ENCODE assay signal across 25 mouse cellular contexts in genomic region chr6:119504756-119505155, GRCm38 (mm10). TPM values are rescaled to one million over a fixed set of nuclear protein-coding genes. Genes with fewer than 3 reads are reported as not detected.
DNase-seq lines count a peak whose midpoint lies in the region; ATAC-seq and TF ChIP-seq lines count a peak whose summit lies in the region.
"Had no signal": no experiment of that assay in that cellular context is flagged by ENCODE, and none has a peak within 500 bp of the region (broad histone marks: within the 10 kb centered on the region; RNA-seq: fewer than 3 reads in every experiment).

No protein-coding gene starts in this region.

- intact Hi-C loops in heart, adult 2 months (cut with DNase I) = no loop called here

- no peak for DNase-seq in heart, postnatal 0 days (ENCODE audit: low spot score)
- DNase-seq in heart, adult 2 months = no peak
- DNase-seq in liver, embryonic 11.5 days (ENCODE audit: low spot score) = no peak
- peak; percentile 40 for DNase-seq in ZHBTc4 (ENCODE audit: low read depth, low spot score)
- DNase-seq in right cerebral cortex, postnatal 25 days = no peak
- DNase-seq: adrenal gland, adult 2 months; adrenal gland, postnatal 14 days; cerebellum, adult 11 months; cerebellum, adult 2 months; cerebellum, adult 9-11 months; cerebellum, postnatal 25 days; forebrain, postnatal 0 days; gastrocnemius, adult 2 months; gastrocnemius, postnatal 14 days had no signal

- ATAC-seq in heart, postnatal 0 days (ENCODE audit: insufficient read depth, low read depth) = peak; percentile 62; the same call in 1 of the 2 replicates
- peak; percentile 24; the same call in 1 of the 2 replicates for ATAC-seq in liver, embryonic 16.5 days (ENCODE audit: low read depth)
- no peak for ATAC-seq in liver, embryonic 11.5 days (replicated peaks; ENCODE audit: low FRiP score)
- ATAC-seq: CD4-positive, CD25-positive, alpha-beta regulatory T cell, adult 4 months; forebrain, embryonic 14.5 days; forebrain, postnatal 0 days; Patski had no signal

- no peak overlapping the region for H3K9ac ChIP-seq in heart, postnatal 0 days (replicated peaks; ENCODE audit: low read depth, low read length)
- H3K9ac ChIP-seq in heart, adult 2 months (ENCODE audit: low read depth, low read length) = no peak overlapping the region
- no peak overlapping the region for H3K9ac ChIP-seq in liver, embryonic 16.5 days (ENCODE audit: low read depth, low read length)
- no peak overlapping the region for H3K9ac ChIP-seq in liver, embryonic 11.5 days (ENCODE audit: low read depth, low read length)
- H3K9ac ChIP-seq: embryonic facial prominence, embryonic 12.5 days; embryonic facial prominence, embryonic 15.5 days; forebrain, postnatal 0 days; heart, embryonic 13.5 days; hindbrain, embryonic 12.5 days; hindbrain, embryonic 15.5 days had no signal

- no peaks in the 10 kb centered on the region for H3K36me3 ChIP-seq in heart, postnatal 0 days (replicated peaks; ENCODE audit: control insufficient read depth, insufficient read depth, low read length)
- H3K36me3 ChIP-seq in heart, adult 2 months (ENCODE audit: control insufficient read depth, insufficient read depth, low read length) = no peaks in the 10 kb centered on the region
- H3K36me3 ChIP-seq in liver, embryonic 16.5 days (ENCODE audit: control insufficient read depth, insufficient read depth) = no peaks in the 10 kb centered on the region
- no peaks in the 10 kb centered on the region for H3K36me3 ChIP-seq in liver, embryonic 11.5 days (ENCODE audit: control insufficient read depth, insufficient read depth, low read length)
- H3K36me3 ChIP-seq: embryonic facial prominence, embryonic 12.5 days; embryonic facial prominence, embryonic 15.5 days; heart, embryonic 13.5 days; hindbrain, embryonic 12.5 days; hindbrain, embryonic 15.5 days had no signal

- no peak for TF ChIP-seq EP300 in heart, postnatal 0 days (IDR thresholded peaks at IDR 0.05; ENCODE audit: low read depth)
- TF ChIP-seq EP300 in heart, adult 2 months (IDR thresholded peaks at IDR 0.05; ENCODE audit: insufficient read depth, low read depth, low read length) = no peak

- TF ChIP-seq CTCF in heart, postnatal 0 days (IDR thresholded peaks at IDR 0.05; ENCODE audit: low read depth) = no peak
- no peak for TF ChIP-seq CTCF in heart, adult 2 months (IDR thresholded peaks at IDR 0.05)

- no peaks in the 10 kb centered on the region for H3K79me2 ChIP-seq in heart, adult 2 months (replicated peaks; ENCODE audit: control insufficient read depth, insufficient read depth, low read length)

- no peak overlapping the region for H3K4me3 ChIP-seq in heart, postnatal 0 days (ENCODE audit: low read depth, low read length)
- no peak overlapping the region for H3K4me3 ChIP-seq in heart, adult 2 months
- no peak overlapping the region for H3K4me3 ChIP-seq in liver, embryonic 16.5 days (ENCODE audit: low read depth, low read length)
- no peak overlapping the region for H3K4me3 ChIP-seq in liver, embryonic 11.5 days (ENCODE audit: low read depth, low read length)
- H3K4me3 ChIP-seq: embryonic facial prominence, embryonic 12.5 days; embryonic facial prominence, embryonic 15.5 days; gastrocnemius, adult 2 months; heart, embryonic 13.5 days; hindbrain, embryonic 12.5 days; hindbrain, embryonic 15.5 days had no signal

- H3K9me3 ChIP-seq in heart, postnatal 0 days (replicated peaks; ENCODE audit: control insufficient read depth, low read length) = no peaks in the 10 kb centered on the region
- no peaks in the 10 kb centered on the region for H3K9me3 ChIP-seq in liver, embryonic 16.5 days (replicated peaks; ENCODE audit: control insufficient read depth, low read length)
- no peaks in the 10 kb centered on the region for H3K9me3 ChIP-seq in liver, embryonic 11.5 days (ENCODE audit: control insufficient read depth, low read length)
- H3K9me3 ChIP-seq: embryonic facial prominence, embryonic 12.5 days; embryonic facial prominence, embryonic 15.5 days; heart, embryonic 13.5 days; hindbrain, embryonic 12.5 days; hindbrain, embryonic 15.5 days had no signal

- H3K4me2 ChIP-seq in heart, postnatal 0 days (ENCODE audit: low read depth, low read length) = no peak overlapping the region
- no peak overlapping the region for H3K4me2 ChIP-seq in liver, embryonic 16.5 days (ENCODE audit: low read depth, low read length)
- no peak overlapping the region for H3K4me2 ChIP-seq in liver, embryonic 11.5 days
- H3K4me2 ChIP-seq: embryonic facial prominence, embryonic 12.5 days; embryonic facial prominence, embryonic 15.5 days; heart, embryonic 13.5 days; hindbrain, embryonic 12.5 days; hindbrain, embryonic 15.5 days had no signal

- no peak for TF ChIP-seq POLR2A in heart, adult 2 months (IDR thresholded peaks at IDR 0.05; ENCODE audit: insufficient read depth, low read depth, low read length)

- no peak overlapping the region for H3K27ac ChIP-seq in heart, postnatal 0 days (ENCODE audit: low read depth)
- no peak overlapping the region for H3K27ac ChIP-seq in heart, adult 2 months
- no peak overlapping the region for H3K27ac ChIP-seq in liver, embryonic 16.5 days (ENCODE audit: low read length)
- H3K27ac ChIP-seq in liver, embryonic 11.5 days (ENCODE audit: low read depth, low read length) = no peak overlapping the region
- H3K27ac ChIP-seq: embryonic facial prominence, embryonic 12.5 days; embryonic facial prominence, embryonic 15.5 days; gastrocnemius, adult 2 months; heart, embryonic 13.5 days; hindbrain, embryonic 12.5 days; hindbrain, embryonic 15.5 days had no signal

- H3K27me3 ChIP-seq in heart, postnatal 0 days (ENCODE audit: control insufficient read depth, insufficient read depth, low read length) = no peaks in the 10 kb centered on the region
- no peaks in the 10 kb centered on the region for H3K27me3 ChIP-seq in heart, adult 2 months (ENCODE audit: control insufficient read depth, insufficient read depth, low read length)
- H3K27me3 ChIP-seq in liver, embryonic 16.5 days (ENCODE audit: control insufficient read depth, insufficient read depth, low read depth, low read length) = no peaks in the 10 kb centered on the region
- no peaks in the 10 kb centered on the region for H3K27me3 ChIP-seq in liver, embryonic 11.5 days (replicated peaks; ENCODE audit: control insufficient read depth, insufficient read depth, low read length)
- H3K27me3 ChIP-seq: embryonic facial prominence, embryonic 12.5 days; embryonic facial prominence, embryonic 15.5 days; heart, embryonic 13.5 days; hindbrain, embryonic 12.5 days; hindbrain, embryonic 15.5 days; Patski had no signal

- 60% methylated on average over 8 of the region's 8 CpGs for WGBS in heart, postnatal 0 days
- 86% methylated on average over 8 of the region's 8 CpGs for WGBS in heart, adult 2 months
- 61% methylated on average over 8 of the region's 8 CpGs for WGBS in liver, embryonic 16.5 days (ENCODE audit: insufficient replicate concordance)
- WGBS in liver, embryonic 11.5 days = 80% methylated on average over 8 of the region's 8 CpGs

- H3K4me1 ChIP-seq in heart, postnatal 0 days (ENCODE audit: control insufficient read depth, insufficient read depth) = peaks cover 21% of the 10 kb centered on the region
- H3K4me1 ChIP-seq in heart, adult 2 months (ENCODE audit: control insufficient read depth, insufficient read depth, low read length) = peaks cover 3% of the 10 kb centered on the region; the same call in 1 of the 2 replicates
- H3K4me1 ChIP-seq in liver, embryonic 16.5 days (ENCODE audit: control insufficient read depth, low read depth, low read length) = no peaks in the 10 kb centered on the region
- no peaks in the 10 kb centered on the region for H3K4me1 ChIP-seq in liver, embryonic 11.5 days (replicated peaks; ENCODE audit: control insufficient read depth, insufficient read depth, low read length)
- H3K4me1 ChIP-seq: hindbrain, embryonic 15.5 days had no signal

RNA-seq across cellular contexts. Expression of gene Fbxl14, which starts 25.3 kb away (rescaled TPM):
- 40.1 and 43.3 TPM in 2 replicates for total RNA-seq in heart, postnatal 0 days (2014; rRNA removed; ENCODE audit: low replicate concordance)
- polyA plus RNA-seq in heart, postnatal 0 days (2015; fragmentation: Nextera tagmentation; extraction: Ambion mirVana) = 2.2 TPM in 2 replicates
- 10 to 100 TPM; 16.0 to 16.6 TPM for total RNA-seq in heart, adult 2 months (2021)
- polyA plus RNA-seq in heart, adult 2 months (2012; rRNA removed) = 19.7 and 20.3 TPM in 2 replicates
- 2.1 TPM in 2 replicates for polyA plus RNA-seq in liver, embryonic 16.5 days (2015; fragmentation: Nextera tagmentation; extraction: Ambion mirVana)
- 6.7 and 6.9 TPM in 2 replicates for polyA plus RNA-seq in liver, embryonic 11.5 days (2014; fragmentation: Nextera tagmentation; extraction: Ambion mirVana)

RNA-seq across cellular contexts. Expression of gene Wnt5b, which starts 39.4 kb away (rescaled TPM):
- total RNA-seq in heart, postnatal 0 days (2014; rRNA removed; ENCODE audit: low replicate concordance) = 5.3 and 5.5 TPM in 2 replicates
- 4.2 and 4.3 TPM in 2 replicates for polyA plus RNA-seq in heart, postnatal 0 days (2015; fragmentation: Nextera tagmentation; extraction: Ambion mirVana)
- total RNA-seq in heart, adult 2 months (2021) = 1 to 10 TPM; 2.4 to 3.0 TPM
- 2.5 and 2.9 TPM in 2 replicates for polyA plus RNA-seq in heart, adult 2 months (2012; rRNA removed)
- 0.18 and 0.19 TPM in 2 replicates for polyA plus RNA-seq in liver, embryonic 16.5 days (2015; fragmentation: Nextera tagmentation; extraction: Ambion mirVana)
- 3.2 and 3.3 TPM in 2 replicates for polyA plus RNA-seq in liver, embryonic 11.5 days (2014; fragmentation: Nextera tagmentation; extraction: Ambion mirVana)
- total RNA-seq: common myeloid progenitor, adult 5-6 weeks; hematopoietic stem cell, adult 5-6 weeks had no signal
